Mouse (Mus musculus): ENCODE data around the gene Pigl.
A peak's percentile ranks its signal among the peaks of the same experiment; 100 is the strongest.

The Pigl gene

GRCm38 (mm10) chr11:62557205-62557604, 98.9 kb downstream of the Pigl start:
- no peak for DNase-seq (ENCODE audit: low read depth)

DNA sequence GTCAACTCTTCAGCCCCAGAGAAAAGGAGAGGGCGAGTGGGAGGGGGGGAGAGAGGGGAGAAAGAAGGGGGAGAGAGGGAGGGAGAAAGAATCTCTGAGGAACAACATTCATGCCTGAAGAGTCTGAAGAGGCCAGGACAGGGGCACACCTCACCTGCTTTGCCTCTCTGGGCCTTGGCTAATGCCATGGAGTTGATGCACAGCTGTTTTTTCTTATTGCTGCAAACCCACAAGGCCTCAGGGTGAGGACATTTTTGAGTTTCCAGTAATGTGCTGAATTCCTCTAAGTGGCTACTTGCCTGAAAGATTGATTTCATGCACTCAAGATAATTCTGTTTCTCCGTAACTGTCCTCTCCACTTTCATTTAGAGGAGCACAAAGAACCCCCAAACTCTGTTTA, 99.9 kb downstream of the Pigl start:
- no peak for DNase-seq (ENCODE audit: low read depth)

GRCm38 (mm10) chr11:62558961-62559646, 100.8 kb downstream of the Pigl start:
- DNase-seq (ENCODE audit: low read depth), result peak; percentile 51

- DNase-seq (ENCODE audit: low read depth), result no peak
Measured at GRCm38 (mm10) chr11:62560463-62561016, 102.3 kb downstream of the Pigl start.

DNA sequence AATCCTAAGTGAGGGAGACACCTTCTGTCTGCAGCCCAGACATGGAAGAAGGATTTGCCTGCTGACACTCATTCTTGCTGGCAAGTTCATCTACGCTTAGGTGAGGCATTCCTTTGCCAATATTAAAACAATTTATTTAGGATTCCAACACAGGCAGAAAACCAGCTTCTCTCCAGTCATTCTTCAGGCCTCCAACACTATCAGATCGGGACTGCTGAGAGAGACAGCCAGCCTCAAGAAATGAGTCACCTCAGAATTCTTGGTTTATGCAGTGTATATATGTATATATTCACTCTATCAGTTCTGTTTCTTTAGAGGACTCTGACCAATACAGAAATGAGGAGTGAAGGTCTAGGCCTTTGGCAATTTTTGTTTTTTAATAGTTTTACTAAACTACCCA, 105.3 kb downstream of the Pigl start:
- no peak for DNase-seq (ENCODE audit: low read depth)

Measured in 416B (cell line).